Mouse (Mus musculus): ENCODE measurements around the gene Fndc5. TPM values are rescaled to one million over a fixed set of nuclear protein-coding genes. Genes with fewer than 3 reads are reported as not detected.

Fndc5 gene
- polyA plus RNA-seq, 1 experiment from 2014 or later: 6.5 TPM

Other genes starting within 250 kb of the Fndc5 start
- gene Azin2, start 174.6 kb upstream of the Fndc5 start, polyA plus RNA-seq (2015; fragmentation: Nextera tagmentation; extraction: Ambion mirVana): 18.4 and 19.9 TPM in 2 replicates
- 90.4 and 92.7 TPM in 2 replicates for gene Ak2, start 145.0 kb upstream of the Fndc5 start, polyA plus RNA-seq (2015; fragmentation: Nextera tagmentation; extraction: Ambion mirVana)
- 25.1 and 25.3 TPM in 2 replicates for gene Rnf19b, start 78.7 kb upstream of the Fndc5 start, polyA plus RNA-seq (2015; fragmentation: Nextera tagmentation; extraction: Ambion mirVana)
- not detected in 2 replicates for gene Tmem54, start 31.5 kb upstream of the Fndc5 start, polyA plus RNA-seq (2015; fragmentation: Nextera tagmentation; extraction: Ambion mirVana)
- gene Hpca, start 15.0 kb upstream of the Fndc5 start, polyA plus RNA-seq (2015; fragmentation: Nextera tagmentation; extraction: Ambion mirVana): 36.3 and 39.7 TPM in 2 replicates
- gene S100pbp, start 52.7 kb downstream of the Fndc5 start, polyA plus RNA-seq (2015; fragmentation: Nextera tagmentation; extraction: Ambion mirVana): 17.6 and 18.0 TPM in 2 replicates
- gene Yars, start 52.8 kb downstream of the Fndc5 start, polyA plus RNA-seq (2015; fragmentation: Nextera tagmentation; extraction: Ambion mirVana): 104 and 106 TPM in 2 replicates
- 5.3 and 5.4 TPM in 2 replicates for gene C77080, start 124.4 kb downstream of the Fndc5 start, polyA plus RNA-seq (2015; fragmentation: Nextera tagmentation; extraction: Ambion mirVana)
- 1.1 and 1.4 TPM in 2 replicates for gene Sync, start 150.6 kb downstream of the Fndc5 start, polyA plus RNA-seq (2015; fragmentation: Nextera tagmentation; extraction: Ambion mirVana)
- 366 and 373 TPM in 2 replicates for gene Rbbp4, start 198.4 kb downstream of the Fndc5 start, polyA plus RNA-seq (2015; fragmentation: Nextera tagmentation; extraction: Ambion mirVana)
- 26.8 and 28.8 TPM in 2 replicates for gene Zbtb8os, start 198.7 kb downstream of the Fndc5 start, polyA plus RNA-seq (2015; fragmentation: Nextera tagmentation; extraction: Ambion mirVana)
- gene Zbtb8a, start 241.1 kb downstream of the Fndc5 start, polyA plus RNA-seq (2015; fragmentation: Nextera tagmentation; extraction: Ambion mirVana): 18.9 and 20.7 TPM in 2 replicates

All from hindbrain, embryonic 13.5 days (tissue).